ENCODE assay signal across 16 mouse cellular contexts in the genomic region with DNA sequence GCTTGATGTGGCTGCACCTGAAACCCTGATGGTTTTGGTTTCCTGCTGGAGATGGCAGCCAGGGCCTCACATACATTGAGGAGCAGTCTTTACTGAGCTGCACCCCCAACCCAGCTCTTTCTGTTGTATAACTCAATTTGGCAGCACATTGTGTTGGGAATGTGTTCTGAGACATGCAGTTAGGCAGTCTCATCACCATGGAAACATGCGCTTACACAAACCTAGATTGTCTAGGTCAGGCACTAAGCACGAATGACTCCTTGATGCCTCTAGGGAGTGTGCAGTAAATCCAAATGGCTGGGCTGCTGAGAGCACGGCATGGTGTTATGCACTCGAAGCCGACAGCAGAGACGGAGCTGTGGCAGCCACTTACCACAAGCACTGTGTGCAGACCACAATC. TPM values are rescaled to one million over a fixed set of nuclear protein-coding genes. Genes with fewer than 3 reads are reported as not detected.
DNase-seq lines count a peak whose midpoint lies in the region; ATAC-seq and TF ChIP-seq lines count a peak whose summit lies in the region.
"Had no signal": no experiment of that assay in that cellular context is flagged by ENCODE, and none has a peak within 500 bp of the region (broad histone marks: within the 10 kb centered on the region; RNA-seq: fewer than 3 reads in every experiment).

No protein-coding gene starts in this region.

- peak overlapping the region; percentile 40; the same call in 1 of the 2 replicates for H3K27ac ChIP-seq in forebrain, embryonic 13.5 days
- no peak overlapping the region for H3K27ac ChIP-seq in forebrain, embryonic 15.5 days (replicated peaks)
- peak overlapping the region; percentile 86; the same call in 1 of the 2 replicates for H3K27ac ChIP-seq in heart, postnatal 0 days (ENCODE audit: low read depth)
- no peak overlapping the region for H3K27ac ChIP-seq in heart, adult 2 months
- H3K27ac ChIP-seq in neural tube, embryonic 14.5 days (ENCODE audit: low read depth, low read length) = no peak overlapping the region
- H3K27ac ChIP-seq: intestine, embryonic 15.5 days; liver, embryonic 14.5 days; midbrain, embryonic 12.5 days; neural tube, embryonic 13.5 days had no signal

- no peak for TF ChIP-seq CTCF in heart, postnatal 0 days (IDR thresholded peaks at IDR 0.05; ENCODE audit: low read depth)
- no peak for TF ChIP-seq CTCF in heart, adult 2 months (IDR thresholded peaks at IDR 0.05)

- WGBS in forebrain, embryonic 13.5 days = 82% methylated on average over 6 of the region's 6 CpGs
- WGBS in forebrain, embryonic 15.5 days = 70% methylated on average over 6 of the region's 6 CpGs
- WGBS in heart, postnatal 0 days = 77% methylated on average over 6 of the region's 6 CpGs
- WGBS in heart, adult 2 months = 76% methylated on average over 6 of the region's 6 CpGs
- 50% methylated on average over 6 of the region's 6 CpGs for WGBS in neural tube, embryonic 14.5 days

- no peak for TF ChIP-seq EP300 in heart, postnatal 0 days (IDR thresholded peaks at IDR 0.05; ENCODE audit: low read depth)
- no peak for TF ChIP-seq EP300 in heart, adult 2 months (IDR thresholded peaks at IDR 0.05; ENCODE audit: insufficient read depth, low read depth, low read length)

- H3K27me3 ChIP-seq in forebrain, embryonic 13.5 days = peaks cover 14% of the 10 kb centered on the region
- no peaks in the 10 kb centered on the region for H3K27me3 ChIP-seq in forebrain, embryonic 15.5 days
- H3K27me3 ChIP-seq in heart, postnatal 0 days (ENCODE audit: control insufficient read depth, insufficient read depth, low read length) = no peaks in the 10 kb centered on the region
- no peaks in the 10 kb centered on the region for H3K27me3 ChIP-seq in heart, adult 2 months (ENCODE audit: control insufficient read depth, insufficient read depth, low read length)
- H3K27me3 ChIP-seq in neural tube, embryonic 14.5 days (ENCODE audit: control insufficient read depth, insufficient read depth, low read length) = no peaks in the 10 kb centered on the region; the same call in 1 of the 2 replicates
- H3K27me3 ChIP-seq: intestine, embryonic 15.5 days had no signal

- no peaks in the 10 kb centered on the region for H3K9me3 ChIP-seq in forebrain, embryonic 13.5 days (replicated peaks)
- no peaks in the 10 kb centered on the region for H3K9me3 ChIP-seq in forebrain, embryonic 15.5 days
- no peaks in the 10 kb centered on the region for H3K9me3 ChIP-seq in heart, postnatal 0 days (replicated peaks; ENCODE audit: control insufficient read depth, low read length)
- H3K9me3 ChIP-seq in neural tube, embryonic 14.5 days (ENCODE audit: control insufficient read depth, low read length) = no peaks in the 10 kb centered on the region
- H3K9me3 ChIP-seq: intestine, embryonic 15.5 days; midbrain, embryonic 12.5 days; neural tube, embryonic 13.5 days had no signal

- no peak for TF ChIP-seq POLR2A in heart, adult 2 months (IDR thresholded peaks at IDR 0.05; ENCODE audit: insufficient read depth, low read depth, low read length)

- H3K79me2 ChIP-seq in heart, adult 2 months (replicated peaks; ENCODE audit: control insufficient read depth, insufficient read depth, low read length) = no peaks in the 10 kb centered on the region

- no peak for ATAC-seq in forebrain, embryonic 13.5 days
- no peak for ATAC-seq in forebrain, embryonic 15.5 days (replicated peaks)
- no peak for ATAC-seq in heart, postnatal 0 days (ENCODE audit: insufficient read depth, low read depth)
- 0 out of 2 replicates have a peak, but pooled peaks have one; percentile 11 for ATAC-seq in neural tube, embryonic 14.5 days (ENCODE audit: low read depth)
- ATAC-seq: intestine, embryonic 15.5 days had no signal

- no peak for DNase-seq in heart, postnatal 0 days (ENCODE audit: low spot score)
- DNase-seq in heart, adult 2 months = no peak
- DNase-seq in neural tube, embryonic 10.5 days (ENCODE audit: extremely low spot score, low spot score) = no peak
- peak; percentile 52 to 86 for DNase-seq in left cerebral cortex, postnatal 14 days (ENCODE audit: low spot score in 2 of 2)
- DNase-seq in embryo, embryonic 10.5 days (ENCODE audit: low spot score) = no peak
- DNase-seq: cerebellum, adult 9-11 months; kidney, postnatal 4 days; thymus, adult 18-20 months had no signal

- no peak overlapping the region for H3K4me3 ChIP-seq in forebrain, embryonic 13.5 days
- no peak overlapping the region for H3K4me3 ChIP-seq in forebrain, embryonic 15.5 days
- H3K4me3 ChIP-seq in heart, postnatal 0 days (ENCODE audit: low read depth, low read length) = no peak overlapping the region
- H3K4me3 ChIP-seq in heart, adult 2 months = no peak overlapping the region
- no peak overlapping the region for H3K4me3 ChIP-seq in neural tube, embryonic 14.5 days (ENCODE audit: low read depth, low read length)
- H3K4me3 ChIP-seq: intestine, embryonic 15.5 days; midbrain, embryonic 12.5 days; neural tube, embryonic 13.5 days had no signal

- H3K36me3 ChIP-seq in forebrain, embryonic 13.5 days (ENCODE audit: poor library complexity, severe bottlenecking) = no peaks in the 10 kb centered on the region
- no peaks in the 10 kb centered on the region for H3K36me3 ChIP-seq in forebrain, embryonic 15.5 days
- no peaks in the 10 kb centered on the region for H3K36me3 ChIP-seq in heart, postnatal 0 days (replicated peaks; ENCODE audit: control insufficient read depth, insufficient read depth, low read length)
- H3K36me3 ChIP-seq in heart, adult 2 months (ENCODE audit: control insufficient read depth, insufficient read depth, low read length) = no peaks in the 10 kb centered on the region
- H3K36me3 ChIP-seq in neural tube, embryonic 14.5 days (ENCODE audit: control insufficient read depth, insufficient read depth, low read length) = no peaks in the 10 kb centered on the region
- H3K36me3 ChIP-seq: intestine, embryonic 15.5 days; midbrain, embryonic 12.5 days; neural tube, embryonic 13.5 days had no signal

- H3K4me1 ChIP-seq in forebrain, embryonic 13.5 days = peaks cover 26% of the 10 kb centered on the region
- H3K4me1 ChIP-seq in forebrain, embryonic 15.5 days = peaks cover 25% of the 10 kb centered on the region
- peaks cover 22% of the 10 kb centered on the region for H3K4me1 ChIP-seq in heart, postnatal 0 days (ENCODE audit: control insufficient read depth, insufficient read depth)
- H3K4me1 ChIP-seq in heart, adult 2 months (ENCODE audit: control insufficient read depth, insufficient read depth, low read length) = peaks cover 6% of the 10 kb centered on the region
- no peaks in the 10 kb centered on the region for H3K4me1 ChIP-seq in neural tube, embryonic 14.5 days (ENCODE audit: control insufficient read depth, insufficient read depth, low read length)

- H3K9ac ChIP-seq in forebrain, embryonic 13.5 days = no peak overlapping the region
- H3K9ac ChIP-seq in forebrain, embryonic 15.5 days (replicated peaks) = no peak overlapping the region
- no peak overlapping the region for H3K9ac ChIP-seq in heart, postnatal 0 days (replicated peaks; ENCODE audit: low read depth, low read length)
- no peak overlapping the region for H3K9ac ChIP-seq in heart, adult 2 months (ENCODE audit: low read depth, low read length)
- H3K9ac ChIP-seq in neural tube, embryonic 14.5 days (replicated peaks; ENCODE audit: low read depth, low read length) = no peak overlapping the region
- H3K9ac ChIP-seq: intestine, embryonic 15.5 days; liver, embryonic 14.5 days; midbrain, embryonic 12.5 days; neural tube, embryonic 13.5 days had no signal

- intact Hi-C loops in heart, adult 2 months (cut with DNase I) = no loop called here
- intact Hi-C loops in left cerebral cortex, postnatal 14 days (cut with DNase I) = no loop called here

- no peak overlapping the region for H3K4me2 ChIP-seq in forebrain, embryonic 13.5 days
- no peak overlapping the region for H3K4me2 ChIP-seq in forebrain, embryonic 15.5 days (replicated peaks)
- H3K4me2 ChIP-seq in heart, postnatal 0 days (ENCODE audit: low read depth, low read length) = no peak overlapping the region
- H3K4me2 ChIP-seq in neural tube, embryonic 14.5 days (ENCODE audit: low read depth, low read length) = no peak overlapping the region
- H3K4me2 ChIP-seq: intestine, embryonic 15.5 days; midbrain, embryonic 12.5 days; neural tube, embryonic 13.5 days had no signal

RNA-seq across cellular contexts. Expression of gene Kifc5b, which starts 22.5 kb away (rescaled TPM):
- 8.9 and 9.2 TPM in 2 replicates for polyA plus RNA-seq in forebrain, embryonic 13.5 days (2015; fragmentation: Nextera tagmentation; extraction: Ambion mirVana)
- polyA plus RNA-seq in forebrain, embryonic 15.5 days (2015; fragmentation: Nextera tagmentation; extraction: Ambion mirVana) = 4.3 and 5.5 TPM in 2 replicates
- 4.5 and 4.8 TPM in 2 replicates for total RNA-seq in heart, postnatal 0 days (2014; rRNA removed; ENCODE audit: low replicate concordance)
- polyA plus RNA-seq in heart, postnatal 0 days (2015; fragmentation: Nextera tagmentation; extraction: Ambion mirVana) = 0.93 and 1.5 TPM in 2 replicates
- total RNA-seq in heart, adult 2 months (2021) = under 1 TPM; 0.26 to 0.36 TPM
- 0.62 and 0.79 TPM in 2 replicates for polyA plus RNA-seq in heart, adult 2 months (2012; rRNA removed)
- 2.4 and 2.8 TPM in 2 replicates for polyA plus RNA-seq in neural tube, embryonic 14.5 days (2014; fragmentation: Nextera tagmentation; extraction: Ambion mirVana)
- total RNA-seq in left cerebral cortex, postnatal 14 days (2021) = 1 to 10 TPM; 2.9 to 3.3 TPM

RNA-seq across cellular contexts. Expression of gene Phf1, which starts 38.5 kb away (rescaled TPM):
- 8.8 and 9.5 TPM in 2 replicates for polyA plus RNA-seq in forebrain, embryonic 13.5 days (2015; fragmentation: Nextera tagmentation; extraction: Ambion mirVana)
- polyA plus RNA-seq in forebrain, embryonic 15.5 days (2015; fragmentation: Nextera tagmentation; extraction: Ambion mirVana) = 17.2 and 18.3 TPM in 2 replicates
- 13.7 and 16.3 TPM in 2 replicates for total RNA-seq in heart, postnatal 0 days (2014; rRNA removed; ENCODE audit: low replicate concordance)
- polyA plus RNA-seq in heart, postnatal 0 days (2015; fragmentation: Nextera tagmentation; extraction: Ambion mirVana) = 6.3 and 7.2 TPM in 2 replicates
- total RNA-seq in heart, adult 2 months (2021) = 10 to 100 TPM; 17.8 to 18.1 TPM
- 35.3 and 36.8 TPM in 2 replicates for polyA plus RNA-seq in heart, adult 2 months (2012; rRNA removed)
- polyA plus RNA-seq in neural tube, embryonic 14.5 days (2014; fragmentation: Nextera tagmentation; extraction: Ambion mirVana) = 18.8 and 23.8 TPM in 2 replicates
- total RNA-seq in left cerebral cortex, postnatal 14 days (2021) = 10 to 100 TPM; 16.8 to 20.2 TPM

RNA-seq across cellular contexts. Expression of gene Cuta, which starts 45.0 kb away (rescaled TPM):
- 171 and 172 TPM in 2 replicates for polyA plus RNA-seq in forebrain, embryonic 13.5 days (2015; fragmentation: Nextera tagmentation; extraction: Ambion mirVana)
- polyA plus RNA-seq in forebrain, embryonic 15.5 days (2015; fragmentation: Nextera tagmentation; extraction: Ambion mirVana) = 144 and 150 TPM in 2 replicates
- total RNA-seq in heart, postnatal 0 days (2014; rRNA removed; ENCODE audit: low replicate concordance) = 80.2 and 107 TPM in 2 replicates
- polyA plus RNA-seq in heart, postnatal 0 days (2015; fragmentation: Nextera tagmentation; extraction: Ambion mirVana) = 180 and 193 TPM in 2 replicates
- 10 to 100 TPM; 78.6 to 94.2 TPM for total RNA-seq in heart, adult 2 months (2021)
- 85.1 and 96.6 TPM in 2 replicates for polyA plus RNA-seq in heart, adult 2 months (2012; rRNA removed)
- polyA plus RNA-seq in neural tube, embryonic 14.5 days (2014; fragmentation: Nextera tagmentation; extraction: Ambion mirVana) = 112 and 127 TPM in 2 replicates
- total RNA-seq in left cerebral cortex, postnatal 14 days (2021) = 100 to 1,000 TPM; 127 to 133 TPM

RNA-seq across cellular contexts. Expression of gene Syngap1, which starts 46.7 kb away (rescaled TPM):
- 5.9 TPM in 2 replicates for polyA plus RNA-seq in forebrain, embryonic 13.5 days (2015; fragmentation: Nextera tagmentation; extraction: Ambion mirVana)
- 6.5 and 7.3 TPM in 2 replicates for polyA plus RNA-seq in forebrain, embryonic 15.5 days (2015; fragmentation: Nextera tagmentation; extraction: Ambion mirVana)
- total RNA-seq in heart, postnatal 0 days (2014; rRNA removed; ENCODE audit: low replicate concordance) = 4.3 and 6.6 TPM in 2 replicates
- polyA plus RNA-seq in heart, postnatal 0 days (2015; fragmentation: Nextera tagmentation; extraction: Ambion mirVana) = 0.41 and 0.45 TPM in 2 replicates
- total RNA-seq in heart, adult 2 months (2021) = 1 to 10 TPM; 4.1 to 4.2 TPM
- 6.7 and 9.0 TPM in 2 replicates for polyA plus RNA-seq in heart, adult 2 months (2012; rRNA removed)
- 5.2 and 7.4 TPM in 2 replicates for polyA plus RNA-seq in neural tube, embryonic 14.5 days (2014; fragmentation: Nextera tagmentation; extraction: Ambion mirVana)
- total RNA-seq in left cerebral cortex, postnatal 14 days (2021) = 100 to 1,000 TPM; 594 to 653 TPM

RNA-seq across cellular contexts. Expression of gene Nkx2-5, which starts 49.5 kb away (rescaled TPM):
- 0.53 TPM in 1 of 2 replicates, not detected in the other for polyA plus RNA-seq in forebrain, embryonic 13.5 days (2015; fragmentation: Nextera tagmentation; extraction: Ambion mirVana)
- polyA plus RNA-seq in forebrain, embryonic 15.5 days (2015; fragmentation: Nextera tagmentation; extraction: Ambion mirVana) = 0.59 TPM in 1 of 2 replicates, not detected in the other
- 284 and 346 TPM in 2 replicates for total RNA-seq in heart, postnatal 0 days (2014; rRNA removed; ENCODE audit: low replicate concordance)
- polyA plus RNA-seq in heart, postnatal 0 days (2015; fragmentation: Nextera tagmentation; extraction: Ambion mirVana) = 139 and 155 TPM in 2 replicates
- 10 to 100 TPM; 87.1 to 96.3 TPM for total RNA-seq in heart, adult 2 months (2021)
- polyA plus RNA-seq in heart, adult 2 months (2012; rRNA removed) = 72.6 and 104 TPM in 2 replicates
- not detected in 2 replicates for polyA plus RNA-seq in neural tube, embryonic 14.5 days (2014; fragmentation: Nextera tagmentation; extraction: Ambion mirVana)
- not detected for total RNA-seq in left cerebral cortex, postnatal 14 days (2021)
- polyA plus RNA-seq: gonadal fat pad, adult 2 months; intestine, embryonic 15.5 days; liver, embryonic 14.5 days; midbrain, embryonic 12.5 days had no signal

Comparison
In these comparisons a context has a peak if more than half of its experiments do, and no peak if none do; other contexts are left out.
1. H3K27ac ChIP-seq: peak in forebrain, embryonic 13.5 days (single experiment) and heart, postnatal 0 days (single experiment); none in forebrain, embryonic 15.5 days (single experiment), heart, adult 2 months (single experiment) and neural tube, embryonic 14.5 days (single experiment).
2. DNase-seq: peak in left cerebral cortex, postnatal 14 days (2 of 2); none in heart, postnatal 0 days (single experiment), heart, adult 2 months (0 of 2), neural tube, embryonic 10.5 days (single experiment) and embryo, embryonic 10.5 days (single experiment).